Mouse (Mus musculus): Measurements from ENCODE around the gene Mrps30.

DNA sequence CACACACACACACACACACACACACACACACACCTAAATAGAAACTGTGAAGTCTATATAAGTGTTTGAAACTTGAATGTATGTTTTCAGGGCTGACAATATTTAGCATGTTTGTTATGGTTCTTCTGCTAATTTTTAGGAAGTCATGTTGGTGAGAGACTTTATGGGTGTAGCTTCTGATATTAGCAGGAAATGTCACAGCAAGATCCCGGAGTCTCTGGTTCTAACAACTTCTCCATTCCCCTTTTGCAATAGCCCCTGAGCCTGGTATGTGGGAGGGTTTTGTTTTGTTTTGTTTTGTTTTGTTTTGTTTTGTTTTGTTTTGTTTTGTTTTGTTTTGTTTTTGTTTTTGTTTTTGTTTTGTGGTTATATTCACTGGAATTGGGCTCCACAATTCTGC, 33.4 kb upstream of the Mrps30 start:
- TF ChIP-seq CTCF (IDR thresholded peaks at IDR 0.05; ENCODE audit: extremely low read depth, insufficient read depth, insufficient read length, insufficient replicate concordance) (no peak), POLR2A (IDR thresholded peaks at IDR 0.05; ENCODE audit: low read depth, low read length) (no peak)
